Mouse (Mus musculus) liver, postnatal 0 days (tissue): ENCODE results near the gene Slc25a51.

Experiments used
- CTCF ChIP-seq: sonication (generic); IDR thresholded peaks from 2 replicates; pipeline ENCODE4 v1.5.1; 2016; ENCODE audit warnings: antibody characterized with exemption, low read depth
- EP300 ChIP-seq: IDR thresholded peaks from 2 replicates; pipeline ENCODE4 v1.6.1; 2016; ENCODE audit warnings: antibody characterized with exemption, low read depth, mild to moderate bottlenecking

DNA sequence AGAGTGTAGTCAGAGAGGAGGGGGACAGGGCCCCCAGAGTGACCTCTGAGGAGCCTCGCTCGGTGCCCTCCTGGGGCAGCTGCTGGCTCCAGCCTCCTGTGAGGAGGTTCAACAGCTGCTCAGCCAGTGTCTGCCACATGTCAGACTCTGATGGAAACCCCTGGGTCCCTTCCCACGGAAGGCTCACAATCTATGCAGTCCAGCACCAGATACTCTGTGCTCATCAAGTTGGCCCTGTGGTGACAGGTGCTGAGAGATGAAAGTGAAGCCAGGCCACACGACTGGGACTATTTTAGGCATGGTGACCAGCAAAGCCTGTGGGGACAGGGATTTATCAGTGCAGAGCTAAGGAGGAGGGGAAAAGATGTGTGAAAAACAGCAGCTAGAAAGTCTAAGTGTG, 36.2 kb upstream of the Slc25a51 start:
- TF ChIP-seq CTCF (no peak), EP300 (no peak)
